Mouse (Mus musculus): ENCODE data around the gene Ggps1.
"Not testable (repeated sequence)": the region's sequence is repeated elsewhere in the genome, so short reads cannot be mapped to it uniquely, and the experiment has no call there.

The Ggps1 gene

GRCm38 (mm10) chr13:14035875-14036630 lies 27.2 kb downstream of the Ggps1 start:
- DNase-seq: no peak

- DNase-seq: not testable (repeated sequence)
These were observed 27.9 kb downstream of the Ggps1 start for GRCm38 (mm10) chr13:14035352-14035751.

- no peak for DNase-seq
These were observed 29.3 kb downstream of the Ggps1 start for GRCm38 (mm10) chr13:14034073-14034348.

- no peak for DNase-seq
These were observed 29.8 kb downstream of the Ggps1 start for GRCm38 (mm10) chr13:14033309-14034072.

GRCm38 (mm10) chr13:14026154-14026820 lies 37.0 kb downstream of the Ggps1 start:
- DNase-seq: no peak

GRCm38 (mm10) chr13:14025554-14025953 lies 37.7 kb downstream of the Ggps1 start:
- DNase-seq: no peak

GRCm38 (mm10) chr13:14021417-14021816 lies 41.9 kb downstream of the Ggps1 start:
- DNase-seq: not testable (repeated sequence)

- no peak for DNase-seq
These were observed 44.4 kb downstream of the Ggps1 start for GRCm38 (mm10) chr13:14018852-14019251.

GRCm38 (mm10) chr13:14018283-14018682 lies 45.0 kb downstream of the Ggps1 start:
- no peak for DNase-seq

GRCm38 (mm10) chr13:14015609-14016008 lies 47.7 kb downstream of the Ggps1 start:
- DNase-seq: no peak

GRCm38 (mm10) chr13:14014540-14014939 lies 48.7 kb downstream of the Ggps1 start:
- peak; percentile 53 for DNase-seq

GRCm38 (mm10) chr13:14014001-14014400 lies 49.3 kb downstream of the Ggps1 start:
- peak; percentile 58 for DNase-seq

GRCm38 (mm10) chr13:14011454-14011995 lies 51.8 kb downstream of the Ggps1 start:
- DNase-seq: no peak

- DNase-seq: no peak
These were observed 57.2 kb downstream of the Ggps1 start for GRCm38 (mm10) chr13:14006056-14006455.

GRCm38 (mm10) chr13:14004999-14005398 lies 58.3 kb downstream of the Ggps1 start:
- no peak for DNase-seq

- no peak for DNase-seq
These were observed 59.2 kb downstream of the Ggps1 start for GRCm38 (mm10) chr13:14004086-14004485.

- no peak for DNase-seq
These were observed 60.6 kb downstream of the Ggps1 start for GRCm38 (mm10) chr13:14002706-14003105.
